Comparison of ENCODE assay signal across 9 mouse cellular contexts in the genomic region with DNA sequence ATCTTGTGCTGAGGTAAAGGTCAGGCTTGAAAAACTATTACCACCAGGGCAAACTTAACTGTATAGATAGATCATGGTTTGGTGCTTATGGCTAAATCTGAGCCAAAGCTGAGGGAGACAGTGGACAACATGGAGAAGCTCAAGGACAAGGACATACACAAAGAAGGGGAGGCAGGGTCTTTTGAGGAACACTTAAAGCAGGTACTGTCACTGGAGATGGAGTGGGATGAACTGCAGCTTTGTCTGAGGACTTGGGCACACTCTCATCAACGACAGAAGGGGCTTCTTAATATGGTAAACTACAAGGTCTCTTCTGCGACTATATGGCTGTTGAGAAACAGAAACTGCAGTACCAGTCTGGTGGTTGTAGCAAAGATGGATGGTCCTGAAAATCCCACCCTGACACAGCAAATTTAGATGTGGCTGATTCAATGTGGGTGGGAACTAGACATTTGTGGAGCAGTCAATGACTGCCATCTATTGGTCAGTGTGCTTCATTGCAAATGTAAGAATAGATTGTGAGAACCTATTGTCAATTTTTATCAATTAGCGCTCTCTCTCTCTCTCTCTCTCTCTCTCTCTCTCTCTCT. TPM values are rescaled to one million over a fixed set of nuclear protein-coding genes. Genes with fewer than 3 reads are reported as not detected.
DNase-seq lines count a peak whose midpoint lies in the region; ATAC-seq and TF ChIP-seq lines count a peak whose summit lies in the region.
"Had no signal": no experiment of that assay in that cellular context is flagged by ENCODE, and none has a peak within 500 bp of the region (broad histone marks: within the 10 kb centered on the region; RNA-seq: fewer than 3 reads in every experiment).

No protein-coding gene starts in this region.

- peak overlapping the region; percentile 9; the same call in 1 of the 2 replicates for H3K9ac ChIP-seq in kidney, embryonic 16.5 days (replicated peaks; ENCODE audit: low read length)
- H3K9ac ChIP-seq in midbrain, embryonic 11.5 days (ENCODE audit: low read length), result no peak overlapping the region
- H3K9ac ChIP-seq: limb, embryonic 12.5 days had no signal

- H3K36me3 ChIP-seq in C2C12 (ENCODE audit: control insufficient read depth, insufficient read depth), result no peaks in the 10 kb centered on the region
- H3K36me3 ChIP-seq in kidney, embryonic 16.5 days (ENCODE audit: insufficient read depth, low read length), result no peaks in the 10 kb centered on the region
- no peaks in the 10 kb centered on the region for H3K36me3 ChIP-seq in midbrain, embryonic 11.5 days (ENCODE audit: control insufficient read depth, insufficient read depth, low read length)
- H3K36me3 ChIP-seq: limb, embryonic 12.5 days had no signal

- no peaks in the 10 kb centered on the region for H3K79me2 ChIP-seq in C2C12 (ENCODE audit: control insufficient read depth, insufficient read depth)

- peak; percentile 54; the same call in 1 of the 2 replicates for ATAC-seq in kidney, embryonic 16.5 days (ENCODE audit: low FRiP score, low TSS enrichment)
- peak; percentile 75 for ATAC-seq in midbrain, embryonic 11.5 days (ENCODE audit: low FRiP score)

- WGBS in kidney, embryonic 16.5 days, result 19% methylated on average over 3 of the region's 3 CpGs
- 25% methylated on average over 3 of the region's 3 CpGs for WGBS in midbrain, embryonic 11.5 days

- peak; percentile 46 for DNase-seq in adrenal gland, postnatal 10 days
- no peak for DNase-seq in adrenal gland, postnatal 25 days
- peak; percentile 17 for DNase-seq in cerebellum, adult 9-11 months
- peak; percentile 39 to 49 for DNase-seq in heart, adult 9 months (ENCODE audit: low spot score in 2 of 2)
- DNase-seq in midbrain, embryonic 11.5 days (ENCODE audit: low spot score, missing footprints), result peak; percentile 95
- DNase-seq in thymus, postnatal 14 days, result peak; percentile 58

- peaks cover 16% of the 10 kb centered on the region; the same call in 1 of the 2 replicates for H3K4me1 ChIP-seq in kidney, embryonic 16.5 days (ENCODE audit: insufficient read depth, low read length)
- no peaks in the 10 kb centered on the region; the same call in 1 of the 2 replicates for H3K4me1 ChIP-seq in midbrain, embryonic 11.5 days (ENCODE audit: control insufficient read depth, insufficient read depth, low read length)

- H3K4me3 ChIP-seq in C2C12 (ENCODE audit: insufficient read depth, poor library complexity, severe bottlenecking), result no peak overlapping the region
- H3K4me3 ChIP-seq in kidney, embryonic 16.5 days (ENCODE audit: low read length), result no peak overlapping the region
- H3K4me3 ChIP-seq in midbrain, embryonic 11.5 days (ENCODE audit: low read depth, low read length), result no peak overlapping the region
- H3K4me3 ChIP-seq: limb, embryonic 12.5 days had no signal

- TF ChIP-seq CTCF in C2C12 (IDR thresholded peaks at IDR 0.05; ENCODE audit: control insufficient read depth, insufficient read depth, insufficient read length), result peak; percentile 25

- no peak overlapping the region for H3K27ac ChIP-seq in kidney, embryonic 16.5 days (ENCODE audit: low read length)
- no peak overlapping the region; the same call in 1 of the 2 replicates for H3K27ac ChIP-seq in midbrain, embryonic 11.5 days (ENCODE audit: low read depth, low read length)
- H3K27ac ChIP-seq: limb, embryonic 12.5 days had no signal

- H3ac ChIP-seq in C2C12 (ENCODE audit: control insufficient read depth, insufficient read length, low read depth), result no peak overlapping the region

- no peaks in the 10 kb centered on the region for H3K9me3 ChIP-seq in kidney, embryonic 16.5 days (ENCODE audit: low read length)
- no peaks in the 10 kb centered on the region for H3K9me3 ChIP-seq in midbrain, embryonic 11.5 days (ENCODE audit: control insufficient read depth, low read length)
- H3K9me3 ChIP-seq: limb, embryonic 12.5 days had no signal

- no peaks in the 10 kb centered on the region for H3K27me3 ChIP-seq in C2C12 (ENCODE audit: control insufficient read depth, insufficient read depth, insufficient read length)
- H3K27me3 ChIP-seq in kidney, embryonic 16.5 days (ENCODE audit: insufficient read depth, low read length), result no peaks in the 10 kb centered on the region
- no peaks in the 10 kb centered on the region for H3K27me3 ChIP-seq in midbrain, embryonic 11.5 days (ENCODE audit: control insufficient read depth, insufficient read depth, low read length)
- H3K27me3 ChIP-seq: limb, embryonic 12.5 days had no signal

- H3K4me2 ChIP-seq in kidney, embryonic 16.5 days (replicated peaks; ENCODE audit: low read depth, low read length), result peak overlapping the region; percentile 34
- peak overlapping the region; percentile 18; the same call in 1 of the 2 replicates for H3K4me2 ChIP-seq in midbrain, embryonic 11.5 days
- H3K4me2 ChIP-seq: limb, embryonic 12.5 days had no signal

- H3K79me3 ChIP-seq in C2C12 (ENCODE audit: low read depth), result no peaks in the 10 kb centered on the region

TF ChIP-seq in C2C12, 6 proteins besides CTCF, POLR2A, EP300 and RAD21:
- TF ChIP-seq MYOG (IDR thresholded peaks at IDR 0.05; ENCODE audit: control insufficient read depth, extremely low read depth, insufficient read length), result no peak
- TF ChIP-seq MAX (IDR thresholded peaks at IDR 0.05), result no peak
- no peak for TF ChIP-seq MYOD1 (IDR thresholded peaks at IDR 0.05; ENCODE audit: control insufficient read depth, insufficient read length, low read depth)
- TF ChIP-seq USF1 (IDR thresholded peaks at IDR 0.05; ENCODE audit: low read depth), result no peak
TF ChIP-seq in C2C12: peak in this region for 0.

RNA-seq across cellular contexts. Expression of gene Ctla4, which starts 26.3 kb away (rescaled TPM):
- total RNA-seq in adrenal gland, postnatal 10 days (2021), result under 1 TPM; 0.54 to 0.55 TPM
- 0.64 TPM in 1 of 2 replicates, not detected in the other for total RNA-seq in adrenal gland, postnatal 25 days (2021)
- polyA plus RNA-seq in C2C12 (2012; fragmentation: generic; extraction: Trizol), result not detected
- polyA plus RNA-seq in kidney, embryonic 16.5 days (2015; fragmentation: Nextera tagmentation; extraction: Ambion mirVana), result not detected in 2 replicates
- polyA plus RNA-seq in midbrain, embryonic 11.5 days (2014; fragmentation: Nextera tagmentation; extraction: Ambion mirVana), result not detected in 2 replicates
